ENCODE assay signal across 26 mouse cellular contexts in genomic region chr8:106343471-106343870, GRCm38 (mm10). TPM values are rescaled to one million over a fixed set of nuclear protein-coding genes. Genes with fewer than 3 reads are reported as not detected.
DNase-seq lines count a peak whose midpoint lies in the region; ATAC-seq and TF ChIP-seq lines count a peak whose summit lies in the region.
"Had no signal": no experiment of that assay in that cellular context is flagged by ENCODE, and none has a peak within 500 bp of the region (broad histone marks: within the 10 kb centered on the region; RNA-seq: fewer than 3 reads in every experiment).

No protein-coding gene starts in this region.

- no peaks in the 10 kb centered on the region for H3K79me2 ChIP-seq in CH12.LX (replicated peaks; ENCODE audit: control insufficient read depth, extremely low read depth, insufficient read depth, poor library complexity, severe bottlenecking)

- ATAC-seq in forebrain, postnatal 0 days: peak; percentile 55
- ATAC-seq in forebrain, embryonic 16.5 days: no peak
- ATAC-seq: activated CD4-positive, CD25-positive, alpha-beta regulatory T cell, adult 4 months; CD4-positive, CD25-positive, alpha-beta regulatory T cell, adult 4 months; forebrain, embryonic 14.5 days; Patski had no signal

- no peaks in the 10 kb centered on the region for H3K27me3 ChIP-seq in forebrain, postnatal 0 days (ENCODE audit: insufficient read depth, low read length)
- no peaks in the 10 kb centered on the region for H3K27me3 ChIP-seq in forebrain, embryonic 16.5 days (replicated peaks; ENCODE audit: control insufficient read depth, insufficient read depth, low read length)
- H3K27me3 ChIP-seq in CH12.LX (replicated peaks): no peaks in the 10 kb centered on the region
- H3K27me3 ChIP-seq: embryonic facial prominence, embryonic 13.5 days; embryonic facial prominence, embryonic 15.5 days; forebrain, embryonic 12.5 days had no signal

- in situ Hi-C loops in CH12.LX (cut with MboI; ENCODE audit: low pct_ligation_motif_present, low pct_unique_long_range_greater_than_20kb, low sequenced_read_pairs): no loop called here

- no peak for TF ChIP-seq EP300 in CH12.LX (IDR thresholded peaks at IDR 0.05; ENCODE audit: low read length)

- WGBS in forebrain, postnatal 0 days: 63% methylated on average over 5 of the region's 5 CpGs
- WGBS in forebrain, embryonic 16.5 days: 63% methylated on average over 5 of the region's 5 CpGs

- TF ChIP-seq POLR2A in CH12.LX (IDR thresholded peaks at IDR 0.05; ENCODE audit: low read depth, low read length): no peak

- dilution Hi-C loops in CH12.LX (cut with MboI; ENCODE audit: extremely low pct_ligation_motif_present, extremely low pct_unique_long_range_greater_than_20kb, low sequenced_read_pairs): no loop called here

- no peak overlapping the region for H3K9ac ChIP-seq in forebrain, postnatal 0 days
- H3K9ac ChIP-seq in forebrain, embryonic 16.5 days (replicated peaks; ENCODE audit: low read depth, low read length): no peak overlapping the region
- H3K9ac ChIP-seq in CH12.LX (ENCODE audit: insufficient read depth, low read depth): no peak overlapping the region
- H3K9ac ChIP-seq: embryonic facial prominence, embryonic 13.5 days; embryonic facial prominence, embryonic 15.5 days; forebrain, embryonic 12.5 days had no signal

- no peak overlapping the region; the same call in 1 of the 2 replicates for H3K27ac ChIP-seq in forebrain, postnatal 0 days (ENCODE audit: low read depth, low read length)
- H3K27ac ChIP-seq in forebrain, embryonic 16.5 days (ENCODE audit: low read length): no peak overlapping the region
- no peak overlapping the region for H3K27ac ChIP-seq in CH12.LX (ENCODE audit: insufficient read depth, low read depth)
- H3K27ac ChIP-seq: embryonic facial prominence, embryonic 13.5 days; embryonic facial prominence, embryonic 15.5 days; forebrain, embryonic 10.5 days; forebrain, embryonic 12.5 days had no signal

- no peak overlapping the region for H3K4me3 ChIP-seq in forebrain, postnatal 0 days (ENCODE audit: low read depth, low read length)
- H3K4me3 ChIP-seq in forebrain, embryonic 16.5 days (replicated peaks; ENCODE audit: low read length): no peak overlapping the region
- no peak overlapping the region for H3K4me3 ChIP-seq in CH12.LX (replicated peaks in 1 of 3; ENCODE audit: low read depth in 2 of 3, low read length in 2 of 3, poor library complexity in 1 of 3)
- H3K4me3 ChIP-seq: embryonic facial prominence, embryonic 13.5 days; embryonic facial prominence, embryonic 15.5 days; erythroblast, embryonic 14.5 days; forebrain, embryonic 10.5 days; forebrain, embryonic 12.5 days had no signal

- no peak overlapping the region for H3K4me2 ChIP-seq in forebrain, postnatal 0 days (ENCODE audit: low read depth)
- H3K4me2 ChIP-seq in forebrain, embryonic 16.5 days (ENCODE audit: low read length): no peak overlapping the region
- no peak overlapping the region for H3K4me2 ChIP-seq in CH12.LX (ENCODE audit: insufficient read depth, low read depth, poor library complexity, severe bottlenecking)
- H3K4me2 ChIP-seq: embryonic facial prominence, embryonic 13.5 days; embryonic facial prominence, embryonic 15.5 days; forebrain, embryonic 12.5 days had no signal

- TF ChIP-seq RAD21 in CH12.LX (IDR thresholded peaks at IDR 0.05; ENCODE audit: low read depth, low read length): no peak

- no peak for TF ChIP-seq CTCF in forebrain, postnatal 0 days (IDR thresholded peaks at IDR 0.05; ENCODE audit: low read depth)
- no peak for TF ChIP-seq CTCF in CH12.LX (conservative IDR thresholded peaks at IDR 0.05 in 1 of 2, IDR thresholded peaks at IDR 0.05 in 1 of 2; ENCODE audit: low read depth in 2 of 2, low read length in 2 of 2)

- H3K36me3 ChIP-seq in forebrain, postnatal 0 days (ENCODE audit: insufficient read depth): no peaks in the 10 kb centered on the region
- H3K36me3 ChIP-seq in forebrain, embryonic 16.5 days (ENCODE audit: control insufficient read depth, insufficient read depth): no peaks in the 10 kb centered on the region
- H3K36me3 ChIP-seq in CH12.LX (replicated peaks in 1 of 2; ENCODE audit: control insufficient read depth in 1 of 2, insufficient read depth in 1 of 2, low read length in 1 of 2): no peaks in the 10 kb centered on the region
- H3K36me3 ChIP-seq: embryonic facial prominence, embryonic 13.5 days; embryonic facial prominence, embryonic 15.5 days; forebrain, embryonic 10.5 days; forebrain, embryonic 12.5 days had no signal

- H3K4me1 ChIP-seq in forebrain, postnatal 0 days (ENCODE audit: insufficient read depth): 0 out of 2 replicates have a peak, but pooled peaks cover 6% of the 10 kb centered on the region
- peaks cover 7% of the 10 kb centered on the region for H3K4me1 ChIP-seq in forebrain, embryonic 16.5 days (replicated peaks; ENCODE audit: control insufficient read depth, insufficient read depth, low read length)
- H3K4me1 ChIP-seq in CH12.LX (ENCODE audit: control insufficient read depth in 1 of 2, insufficient read depth in 2 of 2): peaks cover 0 to 22% of the 10 kb centered on the region in 2 experiments; a peak in 3 of 4 replicates

- peak; percentile 32 for DNase-seq in forebrain, postnatal 0 days
- DNase-seq in CH12.LX (ENCODE audit: extremely low read depth): no peak
- peak; percentile 14 for DNase-seq in brain, adult 2 months (ENCODE audit: low read depth, low spot score)
- DNase-seq in layer of hippocampus, postnatal 14 days (ENCODE audit: low spot score in 2 of 2): no peak
- no peak for DNase-seq in frontal cortex, postnatal 36 days (ENCODE audit: low spot score in 2 of 2)
- DNase-seq: adrenal gland, adult 8-10 months; adrenal gland, postnatal 14 days; adrenal gland, postnatal 36 days; B cell, adult 2 months; cerebellum, adult 11 months; cerebellum, adult 18-20 months; cerebellum, adult 8-10 months; cerebellum, adult 9-11 months; cerebellum, postnatal 14 days; cerebellum, postnatal 36 days; embryo, embryonic 11 days had no signal

- no peaks in the 10 kb centered on the region for H3K9me3 ChIP-seq in forebrain, postnatal 0 days (ENCODE audit: low read length)
- H3K9me3 ChIP-seq in forebrain, embryonic 16.5 days (ENCODE audit: control insufficient read depth, low read length): no peaks in the 10 kb centered on the region
- no peaks in the 10 kb centered on the region for H3K9me3 ChIP-seq in CH12.LX (replicated peaks; ENCODE audit: low read length)
- H3K9me3 ChIP-seq: embryonic facial prominence, embryonic 13.5 days; embryonic facial prominence, embryonic 15.5 days; forebrain, embryonic 10.5 days; forebrain, embryonic 12.5 days had no signal

TF ChIP-seq in CH12.LX, 34 proteins besides CTCF, POLR2A, EP300 and RAD21:
- TF ChIP-seq UBTF (IDR thresholded peaks at IDR 0.05; ENCODE audit: low read depth, low read length): no peak
- 0 out of 2 replicates have a peak, but pooled peaks have one; percentile 37 for TF ChIP-seq BHLHE40 (IDR thresholded peaks at IDR 0.05; ENCODE audit: low read depth, low read length)

RNA-seq across cellular contexts. Expression of gene Smpd3, which starts 5.7 kb away (rescaled TPM):
- 103 and 114 TPM in 2 replicates for total RNA-seq in forebrain, postnatal 0 days (2014; rRNA removed)
- 63.1 and 84.8 TPM in 2 replicates for polyA plus RNA-seq in forebrain, postnatal 0 days (2015; fragmentation: Nextera tagmentation; extraction: Ambion mirVana)
- 57.2 and 64.8 TPM in 2 replicates for polyA plus RNA-seq in forebrain, embryonic 16.5 days (2015; fragmentation: Nextera tagmentation; extraction: Ambion mirVana)
- total RNA-seq in CH12.LX (2012; rRNA removed) (0.21 and 0.25 TPM in 2 replicates), CH12.LX (2014; rRNA removed) (0.16 and 0.23 TPM in 2 replicates)
- 0.16 and 0.19 TPM in 2 replicates for polyA plus RNA-seq in CH12.LX (2012; ENCODE audit: insufficient read length, low read depth)
- total RNA-seq in layer of hippocampus, postnatal 14 days (2021): 100 to 1,000 TPM; 105 to 107 TPM
- polyA plus RNA-seq: activated CD4-positive, CD25-positive, alpha-beta regulatory T cell, adult 4 months; erythroblast, embryonic 14.5 days had no signal

Comparison
In these comparisons a context has a peak if more than half of its experiments do, and no peak if none do; other contexts are left out.
1. DNase-seq: peak in forebrain, postnatal 0 days (single experiment) and brain, adult 2 months (single experiment); none in CH12.LX (single experiment), layer of hippocampus, postnatal 14 days (0 of 2) and frontal cortex, postnatal 36 days (0 of 2).
2. RNA of gene Smpd3, which starts 5.7 kb away (total RNA-seq): 103 to 114 TPM in forebrain, postnatal 0 days and 105 to 107 TPM in layer of hippocampus, postnatal 14 days; 0.16 to 0.25 TPM in CH12.LX; every median in the first group is over 10 times any median in the second.